Mouse (Mus musculus): ENCODE measurements around the gene Gm20721.

Gm20721 gene

DNA sequence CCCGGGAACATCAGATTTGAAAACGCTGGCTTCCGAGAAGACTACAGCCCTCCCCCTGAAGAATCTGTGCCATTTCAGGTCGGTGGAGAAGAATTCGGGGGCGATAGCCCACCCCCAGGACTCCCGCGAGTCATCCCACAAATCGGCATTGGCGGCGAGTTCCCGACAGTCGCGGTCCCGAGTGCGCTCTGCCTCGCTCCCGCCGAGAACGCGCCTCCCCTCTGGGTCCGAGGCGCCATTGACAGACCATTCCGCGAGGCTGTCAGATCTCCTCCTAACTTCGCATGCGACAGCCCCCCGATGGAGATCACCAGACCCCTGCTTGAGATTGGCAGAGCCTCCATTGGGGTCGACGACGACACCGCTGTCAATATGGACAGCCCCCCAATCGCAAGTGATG, 48.0 kb downstream of the Gm20721 start:
- DNase-seq (ENCODE audit: low read depth, low spot score): peak; percentile 33

DNA sequence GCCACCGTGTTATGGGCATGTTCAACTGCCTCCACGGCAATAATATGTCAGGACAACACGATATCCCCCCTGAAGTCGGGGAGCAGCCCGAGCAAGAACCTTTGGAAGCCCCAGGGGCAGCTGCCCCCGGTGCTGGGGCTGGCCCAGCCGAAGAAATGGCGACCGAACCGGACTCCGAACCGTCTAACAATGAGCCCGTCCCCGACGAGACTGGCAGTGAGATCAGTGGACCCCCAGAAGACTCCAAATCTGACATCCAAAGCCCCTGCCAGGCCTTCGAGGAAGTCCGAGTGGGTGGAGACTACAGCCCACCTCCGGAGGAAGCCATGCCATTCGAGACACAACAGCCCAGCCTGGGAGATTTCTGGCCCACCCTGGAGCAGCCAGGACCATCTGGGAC, 48.7 kb downstream of the Gm20721 start:
- no peak for DNase-seq (ENCODE audit: low read depth, low spot score)

DNA sequence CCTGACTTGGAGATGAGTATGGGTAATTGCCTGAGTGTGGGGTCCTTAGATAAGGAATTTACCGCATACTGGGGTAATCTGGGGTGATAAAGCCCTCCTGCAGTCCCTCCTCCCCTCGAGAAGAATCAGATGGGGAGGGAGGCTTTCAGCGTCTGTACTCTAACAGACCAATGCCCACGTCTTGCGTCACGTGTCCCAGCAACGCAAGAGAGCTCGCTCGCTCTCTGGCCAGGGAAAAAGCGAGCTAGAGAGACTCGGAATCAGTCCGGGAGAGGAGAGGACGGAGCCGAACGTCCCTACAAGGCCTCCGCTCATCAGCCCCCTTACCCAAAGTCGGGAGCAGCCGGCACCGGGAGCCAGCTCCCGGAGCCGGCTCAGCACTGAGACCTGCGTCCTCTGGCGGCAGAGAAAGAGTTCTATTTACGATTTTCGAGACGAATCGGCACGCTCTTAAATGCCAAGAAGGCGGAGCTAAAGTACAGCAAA, 49.4 kb downstream of the Gm20721 start:
- peak; percentile 77 for DNase-seq (ENCODE audit: low read depth, low spot score)

DNA sequence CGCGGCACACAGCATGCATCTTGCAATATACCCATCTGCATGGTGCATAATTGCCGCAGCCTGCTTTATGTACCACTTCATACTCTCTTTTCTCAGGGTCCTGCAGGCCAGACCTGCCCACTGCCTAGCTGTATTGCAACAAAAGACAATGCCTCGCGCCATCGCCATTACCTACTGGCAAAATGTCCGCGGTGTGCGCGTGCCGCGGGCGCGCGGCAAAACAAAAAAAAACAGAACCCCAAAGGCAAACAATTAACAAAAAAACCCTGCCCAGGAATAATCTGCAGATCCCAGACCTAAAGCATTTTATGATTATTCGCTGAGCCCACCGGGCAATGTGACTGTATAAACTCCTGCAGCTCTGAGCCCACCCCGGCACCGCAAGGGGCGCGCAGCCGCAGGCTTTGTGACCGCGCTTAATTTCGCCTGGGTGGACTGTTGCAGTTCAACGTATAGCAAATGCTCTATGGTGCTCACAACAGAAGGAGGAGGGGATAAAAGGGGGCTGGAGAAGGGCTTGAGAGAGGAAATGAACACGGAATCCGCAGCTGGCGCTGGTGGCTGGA, 50.5 kb downstream of the Gm20721 start:
- DNase-seq (ENCODE audit: low read depth, low spot score): peak; percentile 67

DNA sequence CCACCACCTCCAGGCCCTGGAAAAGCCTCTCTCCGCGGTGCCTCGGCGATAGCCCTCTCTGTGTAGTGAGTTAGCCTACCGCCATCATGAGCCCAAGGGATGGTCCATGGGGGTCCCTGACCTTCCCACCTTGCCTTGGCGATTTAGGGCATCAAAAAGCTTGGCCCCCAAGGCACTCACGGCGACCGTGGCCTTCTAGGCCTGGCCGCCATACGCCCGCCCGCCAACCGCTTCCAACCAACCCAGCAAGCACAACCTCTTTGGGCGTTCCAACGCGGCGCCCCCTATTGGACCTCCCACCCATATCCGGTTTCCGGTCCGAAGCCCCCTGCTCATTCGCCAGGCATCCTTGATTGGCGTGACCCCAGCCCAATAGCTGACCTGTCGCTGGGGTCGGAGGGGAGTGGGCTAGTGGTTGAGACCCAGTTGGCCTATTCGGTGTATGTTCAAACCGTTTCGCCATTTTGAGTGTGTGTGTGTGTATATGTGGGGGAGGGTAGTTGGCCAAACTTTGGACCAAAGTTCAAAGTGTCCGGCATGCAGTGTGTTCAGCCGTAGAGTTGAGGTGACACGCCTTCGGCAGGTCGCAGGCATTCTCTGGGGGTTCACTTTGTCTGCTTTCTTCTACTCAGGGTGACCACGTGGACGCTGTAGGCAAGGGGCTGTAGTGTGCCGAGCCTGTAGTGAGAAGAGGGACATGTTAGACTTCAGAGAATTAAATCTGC, 51.2 kb downstream of the Gm20721 start:
- peak; percentile 99 for DNase-seq (ENCODE audit: low read depth, low spot score)

DNA sequence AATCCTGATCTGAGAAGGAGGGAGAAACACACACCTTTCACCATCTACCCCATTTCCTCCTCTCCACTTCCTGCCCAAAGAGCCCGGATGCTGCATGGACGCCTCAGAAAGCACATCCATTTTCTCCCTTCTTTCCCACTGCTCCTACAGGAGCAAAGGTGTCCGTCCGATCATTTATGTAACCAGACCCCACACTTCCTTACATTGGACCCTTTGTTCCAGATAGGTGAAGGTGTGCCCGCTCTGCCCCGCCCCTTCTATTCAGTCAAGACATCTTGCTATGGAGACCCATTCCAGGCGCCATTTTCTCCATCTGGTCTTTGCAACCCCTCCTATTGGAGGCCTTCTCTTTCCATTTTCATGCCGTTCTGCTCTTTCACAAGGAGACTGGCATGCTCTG, 52.1 kb downstream of the Gm20721 start:
- peak; percentile 91 for DNase-seq (ENCODE audit: low read depth, low spot score)

DNA sequence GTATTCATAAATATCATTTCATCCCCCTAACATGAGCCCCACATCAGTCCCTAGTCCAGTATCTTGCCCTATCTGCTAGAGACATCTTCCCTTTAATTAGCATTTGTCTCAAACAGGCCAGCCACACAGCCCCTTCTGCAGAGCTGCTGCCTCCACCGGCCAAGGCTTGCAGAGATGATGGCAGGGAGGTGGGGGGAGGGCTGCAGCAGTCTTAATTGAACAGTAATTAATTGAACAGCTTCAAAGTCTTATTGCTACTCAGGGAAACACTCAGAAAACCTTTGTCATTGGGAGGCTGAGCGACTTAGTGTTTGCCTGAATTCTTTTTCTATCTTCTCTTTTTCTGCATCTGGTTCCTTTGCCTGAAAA, 54.9 kb downstream of the Gm20721 start:
- DNase-seq (ENCODE audit: low read depth, low spot score): no peak

DNA sequence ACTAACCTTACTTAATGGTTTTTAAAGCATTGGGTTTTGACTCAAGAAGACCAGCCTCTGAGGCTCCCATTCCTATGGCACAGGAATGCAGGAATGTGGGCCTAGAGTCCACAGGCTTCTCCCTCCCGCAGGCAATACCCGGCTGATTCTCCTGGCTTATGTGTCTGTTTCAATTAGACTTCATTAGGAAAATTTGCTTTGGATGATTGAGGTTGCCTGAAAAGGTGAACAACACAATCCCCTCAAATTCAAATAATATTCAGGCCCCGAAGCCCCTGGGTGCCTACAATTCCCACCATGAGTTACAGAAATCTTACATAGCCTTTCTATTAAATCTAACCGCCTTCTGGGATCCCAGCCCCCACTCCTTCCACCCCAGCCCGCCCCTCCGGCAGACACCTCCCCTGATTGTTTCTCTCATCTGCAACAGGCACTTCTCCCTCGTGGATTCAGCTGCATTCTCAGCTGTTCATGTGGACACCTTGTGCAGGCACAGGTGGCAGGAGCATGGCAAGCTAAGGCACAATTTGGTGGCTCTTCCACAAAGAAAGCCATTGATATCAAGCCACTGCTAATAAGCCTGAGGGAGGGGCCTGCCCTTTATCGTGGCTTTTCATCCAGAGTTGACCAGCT, 55.4 kb downstream of the Gm20721 start:
- no peak for DNase-seq (ENCODE audit: low read depth, low spot score)

DNA sequence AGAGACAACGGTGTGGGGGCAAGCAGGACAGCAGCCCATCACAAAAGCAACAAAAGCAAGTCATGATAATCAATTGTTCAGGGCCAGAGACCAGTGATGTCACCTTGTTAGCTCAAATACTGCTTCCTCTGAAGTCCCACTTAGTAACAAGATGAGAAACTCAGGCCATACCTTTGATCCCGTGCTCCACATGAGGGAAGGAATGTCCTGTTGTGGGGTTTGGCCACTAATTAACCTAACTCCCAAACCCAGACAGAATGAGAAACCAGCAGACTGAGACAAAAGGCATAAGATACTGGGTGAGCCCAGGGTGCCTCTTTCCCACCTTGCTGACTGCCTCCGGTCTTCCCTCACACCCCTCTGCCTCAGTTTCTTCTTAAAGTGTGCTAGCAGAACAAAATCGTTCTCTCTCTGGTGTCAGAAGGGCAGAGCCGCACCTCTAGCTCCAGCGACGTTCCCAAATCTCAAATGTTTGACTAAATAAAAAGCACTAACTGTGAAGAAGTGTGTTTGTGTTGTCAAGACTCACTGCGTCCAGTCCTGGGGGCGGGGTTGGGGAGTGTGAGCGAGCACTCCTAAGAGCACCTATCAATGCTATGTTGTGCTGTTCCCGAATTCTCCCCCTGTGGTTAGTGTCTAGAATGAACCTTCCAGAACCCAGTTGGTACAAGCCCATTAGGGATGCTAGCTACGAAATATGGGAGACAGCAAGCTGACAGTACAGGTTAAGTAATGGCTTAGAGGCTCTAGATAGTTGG, 57.7 kb downstream of the Gm20721 start:
- DNase-seq (ENCODE audit: low read depth, low spot score): peak; percentile 78

DNA sequence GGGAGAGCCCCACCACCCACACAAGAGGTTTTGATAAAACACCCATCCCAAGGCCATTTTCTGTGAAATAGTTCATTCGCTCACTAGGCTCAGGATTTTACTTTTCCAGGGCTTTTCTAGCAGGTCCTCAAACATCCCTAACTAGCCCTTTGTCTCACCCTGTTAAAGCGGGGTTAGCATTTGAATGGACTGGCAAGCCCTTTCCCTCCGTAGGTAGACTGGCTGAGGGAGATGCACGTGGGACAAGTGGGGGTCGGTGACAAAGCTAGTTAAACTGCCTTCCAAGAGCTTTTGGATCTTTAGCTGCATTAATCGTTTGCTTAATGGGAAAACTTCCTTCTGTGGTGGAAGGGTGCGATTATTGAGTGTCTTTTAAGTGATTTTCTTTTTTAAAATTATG, 58.6 kb downstream of the Gm20721 start:
- peak; percentile 92 for DNase-seq (ENCODE audit: low read depth, low spot score)

DNA sequence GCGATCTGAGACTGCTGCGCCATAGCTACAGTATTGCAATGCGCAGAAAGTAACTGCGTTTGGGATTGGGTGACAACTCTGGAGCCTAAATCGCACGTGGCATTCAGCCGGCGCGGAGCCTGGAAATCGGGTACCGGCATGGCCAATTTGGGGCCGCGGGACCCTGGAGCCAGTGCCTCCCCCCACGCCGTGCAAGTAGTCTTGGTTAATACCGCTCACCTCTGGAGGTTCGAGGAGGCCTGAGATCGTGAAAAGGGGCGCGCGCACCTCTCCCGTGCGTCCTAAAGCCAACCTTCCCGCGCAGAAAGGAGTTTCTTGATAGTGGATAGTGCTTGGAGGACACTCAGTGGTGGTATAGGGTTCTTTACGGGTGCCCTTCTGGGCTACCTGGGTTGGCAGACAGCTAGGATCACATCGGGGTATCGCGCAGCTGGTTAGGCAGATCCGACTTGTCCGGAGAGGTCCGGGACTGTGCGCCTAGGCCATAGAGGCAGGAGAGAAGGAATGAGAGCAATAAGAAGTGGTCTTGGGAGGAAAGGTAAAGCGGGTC, 60.5 kb downstream of the Gm20721 start:
- DNase-seq (ENCODE audit: low read depth, low spot score): no peak

DNA sequence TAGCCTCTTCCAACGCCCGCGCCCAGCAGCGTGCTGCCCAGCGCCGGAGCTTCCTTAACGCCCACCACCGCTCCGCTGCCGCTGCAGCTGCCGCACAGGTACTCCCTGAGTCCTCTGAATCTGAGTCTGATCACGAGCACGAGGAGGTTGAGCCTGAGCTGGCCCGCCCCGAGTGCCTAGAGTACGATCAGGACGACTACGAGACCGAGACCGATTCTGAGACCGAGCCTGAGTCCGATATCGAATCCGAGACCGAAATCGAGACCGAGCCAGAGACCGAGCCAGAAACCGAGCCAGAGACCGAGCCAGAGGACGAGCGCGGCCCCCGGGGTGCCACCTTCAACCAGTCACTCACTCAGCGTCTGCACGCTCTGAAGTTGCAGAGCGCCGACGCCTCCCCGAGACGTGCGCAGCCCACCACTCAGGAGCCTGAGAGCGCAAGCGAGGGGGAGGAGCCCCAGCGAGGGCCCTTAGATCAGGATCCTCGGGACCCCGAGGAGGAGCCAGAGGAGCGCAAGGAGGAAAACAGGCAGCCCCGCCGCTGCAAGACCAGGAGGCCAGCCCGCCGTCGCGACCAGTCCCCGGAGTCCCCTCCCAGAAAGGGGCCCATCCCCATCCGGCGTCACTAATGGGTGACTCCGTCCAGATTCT, 61.6 kb downstream of the Gm20721 start:
- DNase-seq (ENCODE audit: low read depth, low spot score): peak; percentile 90

DNA sequence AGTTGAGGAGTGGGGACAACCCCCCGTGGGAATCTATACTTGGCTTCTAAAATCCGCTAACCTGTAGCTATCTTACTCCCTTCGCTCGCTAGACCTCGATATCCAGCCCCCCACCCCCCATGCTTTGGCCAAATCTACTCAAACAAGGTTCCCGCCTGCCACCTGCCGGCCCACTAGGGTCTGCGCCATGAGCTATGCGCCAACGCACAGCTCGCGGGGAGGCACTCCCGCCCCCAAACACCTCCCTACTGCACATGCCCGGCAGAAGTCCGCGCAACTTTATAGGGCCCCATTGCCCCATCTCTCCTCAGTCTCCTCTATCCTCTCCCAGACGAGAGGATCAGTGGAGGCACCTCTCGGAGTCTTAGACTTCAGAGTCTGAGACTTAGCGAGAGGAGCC, 62.5 kb downstream of the Gm20721 start, which contains the start of gene Gnas:
TSS of gene Gnas (plus strand) at position 310 of the 400 bp plus-strand sequence.
- DNase-seq (ENCODE audit: low read depth, low spot score): peak; percentile 85

DNA sequence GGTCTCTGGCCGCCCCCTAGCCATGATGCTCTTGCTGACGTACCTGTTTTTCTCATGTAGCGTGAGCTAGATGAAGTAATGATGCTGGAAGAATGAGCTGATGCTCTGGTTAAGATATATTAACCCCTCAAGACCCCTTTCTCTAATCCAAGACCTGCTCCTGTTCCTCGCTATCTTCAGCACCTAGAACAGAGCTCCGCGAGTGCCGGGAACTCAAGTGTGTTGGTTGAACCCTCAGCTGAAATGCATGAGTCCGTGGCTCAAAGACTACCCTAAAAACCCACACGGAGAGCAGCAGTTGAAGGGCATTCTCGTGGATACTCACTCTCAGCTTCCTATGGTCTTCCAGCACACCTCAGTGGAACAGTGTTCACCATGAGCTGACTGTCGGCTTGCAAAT, 63.2 kb downstream of the Gm20721 start:
- peak; percentile 72 for DNase-seq (ENCODE audit: low read depth, low spot score)
